Mouse (Mus musculus) intestine, postnatal 0 days (tissue): ENCODE data around the gene Jmjd1c. TPM values are rescaled to one million over a fixed set of nuclear protein-coding genes. Genes with fewer than 3 reads are reported as not detected.

Experiments
- ATAC-seq: fragments of 200-750 bp; cut with Nextera tagmentation; 2 replicates; pipeline ENCODE4 v1.8.0; 2017; ENCODE audit warnings: mild to moderate bottlenecking, moderate TSS enrichment, moderate library complexity
- H3K27ac ChIP-seq: fragments of 300-500 bp; sonication (generic); 2 replicates; pipeline ENCODE4 v1.5.1; 2014; ENCODE audit warnings: mild to moderate bottlenecking, low read depth, low read length, moderate library complexity
- H3K27me3 ChIP-seq: fragments of 300-500 bp; sonication (generic); replicated peaks from 2 replicates; pipeline ENCODE4 v1.6.1; 2014; ENCODE audit warnings: low read length, mixed read lengths; ENCODE audit not compliant: control insufficient read depth, insufficient read depth
- H3K36me3 ChIP-seq: fragments of 300-500 bp; sonication (generic); 2 replicates; pipeline ENCODE4 v1.6.1; 2014; ENCODE audit warnings: mild to moderate bottlenecking, moderate library complexity; ENCODE audit not compliant: control insufficient read depth, insufficient read depth
- H3K4me1 ChIP-seq: fragments of 300-500 bp; sonication (generic); replicated peaks from 2 replicates; pipeline ENCODE4 v1.6.1; 2014; ENCODE audit warnings: antibody characterized with exemption, low read length, mixed read lengths; ENCODE audit not compliant: control insufficient read depth, insufficient read depth
- H3K4me2 ChIP-seq: fragments of 300-500 bp; sonication (generic); replicated peaks from 2 replicates; pipeline ENCODE4 v1.6.1; 2014; ENCODE audit warnings: low read depth, mild to moderate bottlenecking, moderate library complexity
- H3K4me3 ChIP-seq: fragments of 300-500 bp; sonication (generic); 2 replicates; pipeline ENCODE4 v1.5.1; 2014; ENCODE audit warnings: low read depth, low read length
- H3K9ac ChIP-seq: fragments of 300-500 bp; sonication (generic); 2 replicates; pipeline ENCODE4 v1.6.1; 2014; ENCODE audit warnings: mild to moderate bottlenecking, low read depth, low read length
- H3K9me3 ChIP-seq: fragments of 300-500 bp; sonication (generic); 2 replicates; pipeline ENCODE4 v1.6.1; 2016; ENCODE audit warnings: mixed run types; ENCODE audit not compliant: control insufficient read depth
- CTCF ChIP-seq: sonication (generic); IDR thresholded peaks from 2 replicates; pipeline ENCODE4 v1.5.1; 2016; ENCODE audit warnings: low read depth, mild to moderate bottlenecking, control low read depth, antibody characterized with exemption, moderate library complexity
- WGBS: fragments of 180-500 bp; shearing (Covaris S2); extraction: QIAGEN DNeasy Blood & Tissue Kit; methylation state at CpG from one replicate; pipeline ENCODE4 v1.1.7; 2014; 5-methylcytosine and 5-hydroxymethylcytosine counted together
- polyA plus RNA-seq: library from polyadenylated mRNA; unstranded; fragments of >200 nt; fragmentation: Nextera tagmentation; extraction: Ambion mirVana; gene quantifications from 2 replicates; pipeline ENCODE4 v1.2.1, GENCODE M21; 2015

Gene Jmjd1c
- polyA plus RNA-seq, 1 experiment from 2014 or later: 33.4 TPM

DNA sequence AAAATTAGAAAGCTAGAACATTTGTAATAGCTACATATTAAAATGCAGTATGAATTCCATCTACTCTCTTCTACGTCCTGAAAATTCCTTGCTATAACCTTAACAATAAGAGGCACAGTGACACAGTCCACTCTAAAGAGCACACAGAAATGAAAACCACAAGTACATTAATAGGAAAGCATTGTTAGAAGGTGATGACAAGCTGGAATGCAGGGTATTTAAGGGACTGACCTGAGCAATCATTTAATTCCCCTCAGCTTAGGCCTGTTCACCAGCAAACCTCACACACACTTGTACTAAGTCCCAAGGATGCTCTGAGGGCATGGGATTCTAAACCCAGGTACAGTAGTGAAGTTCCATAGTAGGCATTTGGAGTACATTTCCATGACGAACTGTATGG, 186.6 kb downstream of the Jmjd1c start:
- no peak overlapping the region for H3K4me2 ChIP-seq
- H3K9me3 ChIP-seq: no peaks in the 10 kb centered on the region
- H3K27me3 ChIP-seq: no peaks in the 10 kb centered on the region
- WGBS: 74% methylated on average over 2 of the region's 2 CpGs
- H3K4me3 ChIP-seq: no peak overlapping the region
- ATAC-seq: no peak
- H3K4me1 ChIP-seq: peaks cover 3% of the 10 kb centered on the region; the same call in 1 of the 2 replicates
- no peaks in the 10 kb centered on the region for H3K36me3 ChIP-seq
- no peak for TF ChIP-seq CTCF
- H3K9ac ChIP-seq: no peak overlapping the region
- no peak overlapping the region for H3K27ac ChIP-seq

DNA sequence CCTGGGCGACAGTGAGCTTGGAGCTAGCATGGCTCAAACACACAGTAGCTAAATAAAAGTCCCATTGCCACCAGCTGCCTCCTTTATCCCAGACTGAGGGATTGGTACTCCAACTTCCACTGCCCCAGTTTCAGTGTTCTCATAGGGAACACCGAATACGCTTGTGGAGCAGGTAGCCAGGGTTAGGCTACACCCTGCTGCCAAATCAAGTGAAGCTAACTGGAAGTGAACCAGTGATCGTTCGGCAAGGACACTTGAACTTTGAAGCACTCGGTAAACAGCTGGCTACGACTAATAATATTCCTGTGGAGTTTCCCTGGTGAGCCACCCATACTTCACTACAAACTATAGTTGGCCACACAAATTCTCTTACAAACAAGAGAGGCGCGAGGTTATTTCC, 187.6 kb downstream of the Jmjd1c start:
- no peaks in the 10 kb centered on the region for H3K27me3 ChIP-seq
- no peak overlapping the region for H3K9ac ChIP-seq
- no peaks in the 10 kb centered on the region for H3K36me3 ChIP-seq
- 60% methylated on average over 9 of the region's 9 CpGs for WGBS
- peak overlapping the region; percentile 86 for H3K4me2 ChIP-seq
- no peaks in the 10 kb centered on the region for H3K9me3 ChIP-seq
- TF ChIP-seq CTCF: no peak
- H3K4me1 ChIP-seq: peaks cover 3% of the 10 kb centered on the region; the same call in 1 of the 2 replicates
- peak overlapping the region; percentile 83 for H3K4me3 ChIP-seq
- no peak for ATAC-seq
- no peak overlapping the region for H3K27ac ChIP-seq

DNA sequence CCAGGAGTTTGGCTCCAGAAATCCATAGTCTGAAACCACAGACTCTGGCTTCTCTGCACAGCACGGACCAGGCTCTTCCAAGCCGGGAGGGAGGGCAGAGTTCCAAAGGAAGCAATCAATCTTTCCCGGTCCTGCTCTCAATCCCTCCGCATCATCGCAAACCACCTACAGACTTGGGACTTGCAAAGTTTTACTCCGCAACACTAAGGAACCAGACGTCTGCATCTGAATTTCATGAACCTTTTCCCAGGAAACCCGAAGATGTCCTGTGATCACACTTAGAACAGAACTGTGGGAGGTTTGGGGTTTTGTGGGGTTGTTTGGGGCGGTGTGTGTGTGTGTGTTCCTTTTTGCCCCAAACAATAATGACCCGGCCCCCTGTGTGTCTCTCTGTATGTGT, 188.4 kb downstream of the Jmjd1c start:
- no peak for ATAC-seq
- no peaks in the 10 kb centered on the region for H3K36me3 ChIP-seq
- no peaks in the 10 kb centered on the region for H3K27me3 ChIP-seq
- peaks cover 3% of the 10 kb centered on the region; the same call in 1 of the 2 replicates for H3K4me1 ChIP-seq
- under 1% methylated on average over 10 of the region's 10 CpGs for WGBS
- H3K4me3 ChIP-seq: peak overlapping the region; percentile 83
- peak overlapping the region; percentile 90 for H3K9ac ChIP-seq
- no peaks in the 10 kb centered on the region for H3K9me3 ChIP-seq
- TF ChIP-seq CTCF: no peak
- H3K27ac ChIP-seq: peak overlapping the region; percentile 87
- H3K4me2 ChIP-seq: peak overlapping the region; percentile 86

DNA sequence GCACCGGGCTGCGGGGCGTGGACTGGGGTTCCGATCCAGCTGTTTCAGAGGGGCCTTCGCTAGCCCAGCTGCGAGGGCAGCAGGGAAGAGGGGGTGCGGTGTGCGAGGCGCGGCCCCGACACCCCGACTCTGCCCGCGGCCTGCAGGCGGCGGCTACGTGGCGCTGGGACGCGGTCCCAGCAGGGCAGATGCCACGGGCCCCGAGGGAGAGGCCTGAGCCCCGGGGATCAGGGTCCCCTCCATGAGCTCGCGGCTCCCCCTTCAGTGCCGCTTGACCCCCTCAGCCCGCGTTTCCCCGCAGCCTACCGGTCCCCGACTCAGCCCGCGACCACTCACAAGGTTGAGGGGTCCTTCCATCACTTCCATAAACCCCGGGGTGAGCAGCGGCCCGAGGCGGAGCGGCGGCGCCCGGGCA, 188.8 kb downstream of the Jmjd1c start:
- H3K9ac ChIP-seq: peak overlapping the region; percentile 90
- ATAC-seq: peak; percentile 74
- 0% methylated on average over 40 of the region's 41 CpGs for WGBS
- peak overlapping the region; percentile 83 for H3K4me3 ChIP-seq
- H3K27ac ChIP-seq: peak overlapping the region; percentile 87
- H3K36me3 ChIP-seq: no peaks in the 10 kb centered on the region
- H3K9me3 ChIP-seq: no peaks in the 10 kb centered on the region
- peak; percentile 49 for TF ChIP-seq CTCF
- H3K27me3 ChIP-seq: no peaks in the 10 kb centered on the region
- peak overlapping the region; percentile 86 for H3K4me2 ChIP-seq
- H3K4me1 ChIP-seq: peaks cover 3% of the 10 kb centered on the region; the same call in 1 of the 2 replicates

DNA sequence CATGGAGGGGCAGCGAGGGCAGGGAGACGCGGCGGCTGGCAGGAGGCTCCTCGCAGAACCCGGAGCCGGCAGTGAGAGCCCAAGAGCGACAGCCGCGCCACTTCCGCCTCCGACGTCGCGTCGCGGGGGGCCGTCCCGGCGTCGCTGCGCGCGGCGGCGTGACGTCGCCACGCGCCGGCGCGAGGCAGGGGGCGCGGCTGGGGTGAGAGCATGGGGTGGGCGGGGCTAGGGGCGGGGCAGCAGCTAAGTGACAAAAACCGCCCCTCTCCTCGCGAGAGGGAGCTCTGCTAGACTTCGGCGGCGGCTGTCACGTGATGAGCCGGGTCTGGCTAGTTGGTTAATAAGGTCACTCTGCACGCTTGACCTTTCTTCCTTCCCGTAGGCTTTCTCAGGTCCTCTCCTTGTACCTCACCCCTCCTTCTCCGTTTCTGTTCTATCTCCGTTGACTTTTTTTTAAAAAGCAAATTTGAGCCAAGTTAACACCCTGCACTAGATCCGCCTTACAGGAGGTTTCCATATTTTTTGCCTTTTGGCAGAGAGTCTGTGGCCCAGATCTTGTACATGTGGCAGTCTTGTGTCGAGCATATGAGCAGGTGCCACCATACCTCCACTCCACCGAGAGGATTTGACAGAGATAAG, 189.4 kb downstream of the Jmjd1c start, which contains the start of gene Nrbf2:
Gene Nrbf2 (minus strand): TSS at position 130 of the 639 bp plus-strand sequence.
- 2% methylated on average over 43 of the region's 52 CpGs for WGBS
- peak within 1 kb of the TSS; percentile 83 for H3K4me3 ChIP-seq
- ATAC-seq: peak; percentile 97

DNA sequence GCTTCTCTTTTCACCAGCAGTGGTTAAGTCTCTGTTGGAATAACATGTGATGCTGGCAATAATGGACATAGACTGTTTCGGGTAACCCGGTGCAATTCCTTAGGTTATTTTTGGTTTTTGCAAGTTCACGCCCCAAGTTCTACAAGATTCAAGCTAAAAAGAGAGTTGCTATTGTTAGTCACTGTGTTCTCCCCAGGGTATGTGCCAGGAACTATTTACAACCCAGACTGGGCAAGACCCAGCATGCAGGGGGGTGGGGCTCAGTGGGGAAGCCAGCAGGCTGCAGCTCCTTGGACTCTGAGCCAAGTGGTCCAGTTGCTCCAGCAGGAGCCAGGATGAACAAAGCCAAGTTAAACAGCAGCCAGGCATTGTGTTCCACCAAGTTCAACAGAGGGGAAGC, 192.0 kb downstream of the Jmjd1c start:
- Histone ChIP-seq H3K27me3 (no peaks in the 10 kb centered on the region), H3K4me3 (no peak overlapping the region), H3K9me3 (no peaks in the 10 kb centered on the region), H3K36me3 (no peaks in the 10 kb centered on the region), H3K4me2 (no peak overlapping the region), H3K4me1 (peaks cover 3% of the 10 kb centered on the region; the same call in 1 of the 2 replicates), H3K9ac (no peak overlapping the region), H3K27ac (no peak overlapping the region)
- TF ChIP-seq CTCF: no peak
- ATAC-seq: no peak
- WGBS: 90% methylated on average over 3 of the region's 3 CpGs

More for the DNA sequence above, 189.4 kb downstream of the Jmjd1c start, which contains the start of gene Nrbf2:
- TF ChIP-seq CTCF: no peak; the same call in 1 of the 2 replicates
- peak within 1 kb of the TSS; percentile 90 for H3K9ac ChIP-seq
- H3K27ac ChIP-seq: peak within 1 kb of the TSS; percentile 87
- H3K36me3 ChIP-seq: no peaks in the 10 kb centered on the region
- H3K4me1 ChIP-seq: peaks cover 3% of the 10 kb centered on the region; the same call in 1 of the 2 replicates
- no peaks in the 10 kb centered on the region for H3K9me3 ChIP-seq
- H3K27me3 ChIP-seq: no peaks in the 10 kb centered on the region
- peak within 1 kb of the TSS; percentile 86 for H3K4me2 ChIP-seq
